Mouse (Mus musculus): Measurements from ENCODE around the gene Olfr1340. TPM values are rescaled to one million over a fixed set of nuclear protein-coding genes. Genes with fewer than 3 reads are reported as not detected.

The Olfr1340 gene
- not detected in 2 replicates for polyA plus RNA-seq (2012; rRNA removed)

DNA sequence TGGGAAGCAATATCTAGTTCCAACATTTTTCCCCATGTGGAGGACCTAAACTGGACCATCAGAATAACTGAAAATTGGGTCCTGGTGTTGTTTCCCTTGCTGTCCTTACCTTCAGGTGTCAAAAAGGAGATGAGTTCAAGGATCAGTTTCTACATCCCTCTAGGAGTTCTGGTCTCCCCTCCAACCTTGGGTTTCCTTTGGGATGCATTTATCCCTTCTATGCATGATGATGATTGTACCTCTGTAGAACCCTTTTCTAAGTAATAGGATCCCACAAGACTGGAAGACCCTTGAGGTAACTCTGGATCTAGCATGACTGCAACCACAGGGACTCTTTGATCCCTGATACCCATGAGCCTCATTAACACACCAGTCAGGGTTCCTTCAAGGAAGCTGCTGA, at the start of gene Olfr1340:
Gene Olfr1340, plus strand, starts transcription at position 301 of the 400 bp plus-strand sequence.
- TF ChIP-seq POLR2A (IDR thresholded peaks at IDR 0.05; ENCODE audit: low read depth, low read length) (no peak), CTCF (conservative IDR thresholded peaks at IDR 0.05; ENCODE audit: insufficient read depth, insufficient read length, low read depth, low read length) (no peak)
- H3K27ac ChIP-seq (ENCODE audit: insufficient read depth, low read depth, low read length): no peak within 1 kb of the TSS
- no peak for DNase-seq
- no peaks in the 10 kb centered on the region for H3K27me3 ChIP-seq (replicated peaks; ENCODE audit: control insufficient read depth, insufficient read depth, low read length)
- H3K36me3 ChIP-seq (ENCODE audit: control insufficient read depth, insufficient read depth, low read length): no peaks in the 10 kb centered on the region
- H3K4me3 ChIP-seq (ENCODE audit: insufficient read depth, low read depth, low read length): no peak within 1 kb of the TSS
- H3K4me1 ChIP-seq (ENCODE audit: control insufficient read depth, insufficient read depth, low read length): no peaks in the 10 kb centered on the region

DNA sequence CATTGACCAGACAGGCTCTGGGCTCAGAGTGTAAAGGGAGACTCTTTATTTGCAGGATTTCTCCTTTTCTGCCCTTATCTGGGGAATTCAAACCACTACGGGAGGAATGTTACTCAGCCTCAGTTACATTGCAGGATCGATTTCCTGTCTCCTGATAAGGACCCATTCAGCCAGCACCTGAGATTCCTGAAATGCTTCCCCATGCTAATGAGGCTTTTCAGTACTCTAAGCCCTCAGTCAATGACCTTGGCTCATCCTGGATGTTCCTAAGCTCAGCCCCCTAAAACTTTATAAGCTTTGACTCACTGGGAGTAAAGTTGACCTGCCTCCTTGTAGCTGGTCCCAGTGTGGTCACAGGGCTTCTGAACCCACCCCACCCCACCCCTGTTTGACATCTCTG, 32.9 kb upstream of the Olfr1340 start:
- H3K27me3 ChIP-seq (replicated peaks; ENCODE audit: control insufficient read depth, insufficient read depth, low read length): no peaks in the 10 kb centered on the region; the same call in 1 of the 2 replicates
- H3K4me1 ChIP-seq (ENCODE audit: control insufficient read depth, insufficient read depth, low read length): no peaks in the 10 kb centered on the region
- H3K27ac ChIP-seq (ENCODE audit: insufficient read depth, low read depth, low read length): no peak overlapping the region
- DNase-seq: no peak
- no peaks in the 10 kb centered on the region for H3K36me3 ChIP-seq (ENCODE audit: control insufficient read depth, insufficient read depth, low read length)
- no peak overlapping the region for H3K4me3 ChIP-seq (ENCODE audit: insufficient read depth, low read depth, low read length)
- WGBS: 55% methylated on average over 2 of the region's 2 CpGs
- TF ChIP-seq CTCF (conservative IDR thresholded peaks at IDR 0.05; ENCODE audit: insufficient read depth, insufficient read length, low read depth, low read length) (no peak), POLR2A (IDR thresholded peaks at IDR 0.05; ENCODE audit: low read depth, low read length) (no peak)

DNA sequence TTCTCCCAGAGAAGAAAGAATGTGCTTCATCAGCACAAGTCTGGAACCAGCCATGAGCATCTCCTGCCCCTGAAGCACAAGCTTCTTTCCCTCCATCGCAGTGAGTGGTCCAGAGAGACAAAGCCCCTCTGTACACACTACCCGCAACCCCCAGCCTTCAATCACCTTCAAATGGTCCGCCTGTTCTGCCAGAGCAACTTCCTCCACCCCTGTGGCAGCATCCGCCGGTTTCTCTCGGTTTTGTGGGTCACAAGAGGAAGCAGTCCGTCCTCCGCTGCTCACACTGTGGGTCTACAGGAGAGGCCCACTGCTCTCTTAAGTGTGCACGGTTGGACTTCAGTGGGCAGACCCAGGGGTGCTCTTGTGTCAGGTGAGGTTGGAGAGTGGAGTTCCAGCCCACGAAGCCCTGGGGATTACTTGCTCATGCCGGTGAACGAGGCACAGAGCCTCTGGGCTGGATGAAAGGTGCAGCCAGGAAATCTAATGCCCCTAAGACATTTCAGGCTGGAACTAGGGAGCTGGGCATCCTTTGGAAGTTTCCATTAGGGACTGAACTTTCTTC, 27.4 kb upstream of the Olfr1340 start, which contains the start of gene Olfr1342:
Gene Olfr1342, minus strand, starts transcription at position 345 of the 562 bp plus-strand sequence.
- 26% methylated on average over 12 of the region's 12 CpGs for WGBS
- TF ChIP-seq CTCF (conservative IDR thresholded peaks at IDR 0.05; ENCODE audit: insufficient read depth, insufficient read length, low read depth, low read length) (no peak), POLR2A (IDR thresholded peaks at IDR 0.05; ENCODE audit: low read depth, low read length) (no peak)
- DNase-seq: no peak
- Histone ChIP-seq H3K27ac (ENCODE audit: insufficient read depth, low read depth, low read length) (no peak within 1 kb of the TSS), H3K27me3 (replicated peaks; ENCODE audit: control insufficient read depth, insufficient read depth, low read length) (no peaks in the 10 kb centered on the region), H3K4me1 (ENCODE audit: control insufficient read depth, insufficient read depth, low read length) (no peaks in the 10 kb centered on the region), H3K36me3 (ENCODE audit: control insufficient read depth, insufficient read depth, low read length) (no peaks in the 10 kb centered on the region), H3K4me3 (ENCODE audit: insufficient read depth, low read depth, low read length) (no peak within 1 kb of the TSS)

DNA sequence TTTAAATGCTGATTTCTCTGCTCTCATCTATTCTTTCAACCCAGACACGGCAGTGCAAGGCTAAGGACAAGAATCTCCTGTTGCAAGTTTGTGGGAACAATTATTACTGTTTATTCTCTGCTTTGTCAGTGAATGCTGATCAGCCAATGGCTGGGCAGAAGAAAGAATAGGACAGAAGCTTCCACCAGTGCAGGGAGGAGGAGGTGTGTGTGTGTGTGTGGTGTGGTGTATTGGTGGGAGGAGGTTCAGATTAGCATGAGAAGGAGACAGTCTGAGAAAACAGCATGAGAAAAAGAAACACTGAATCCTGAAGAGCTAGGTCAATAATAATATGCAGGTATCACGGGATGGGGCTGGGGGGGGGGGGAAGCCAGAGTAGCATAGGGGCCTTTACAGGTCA, 26.1 kb upstream of the Olfr1340 start:
- no peaks in the 10 kb centered on the region for H3K27me3 ChIP-seq (replicated peaks; ENCODE audit: control insufficient read depth, insufficient read depth, low read length)
- no peak for DNase-seq
- 38% methylated on average over 2 of the region's 2 CpGs for WGBS
- no peaks in the 10 kb centered on the region for H3K36me3 ChIP-seq (ENCODE audit: control insufficient read depth, insufficient read depth, low read length)
- TF ChIP-seq POLR2A (IDR thresholded peaks at IDR 0.05; ENCODE audit: low read depth, low read length): no peak
- no peak for TF ChIP-seq CTCF (conservative IDR thresholded peaks at IDR 0.05; ENCODE audit: insufficient read depth, insufficient read length, low read depth, low read length)
- no peak overlapping the region for H3K4me3 ChIP-seq (ENCODE audit: insufficient read depth, low read depth, low read length)
- no peaks in the 10 kb centered on the region for H3K4me1 ChIP-seq (ENCODE audit: control insufficient read depth, insufficient read depth, low read length)
- H3K27ac ChIP-seq (ENCODE audit: insufficient read depth, low read depth, low read length): no peak overlapping the region

DNA sequence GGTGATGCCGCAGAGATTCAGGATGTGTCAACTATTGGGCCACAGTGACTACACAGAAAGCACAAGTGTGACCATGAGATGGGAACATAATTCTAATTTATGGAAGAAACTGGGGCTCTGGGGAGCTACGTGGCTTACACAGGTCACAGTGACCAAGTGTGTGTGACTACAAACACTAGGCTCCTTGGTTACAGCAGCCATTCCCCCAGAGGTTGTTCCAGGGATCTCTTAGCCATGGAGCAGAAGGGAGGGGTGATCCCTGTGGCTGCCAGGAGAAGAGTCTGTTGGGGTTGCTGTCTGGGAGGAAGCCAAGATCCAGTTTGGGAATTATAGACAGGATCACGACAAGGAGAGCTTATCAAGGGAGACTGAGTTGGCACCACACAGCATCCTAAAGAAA, 16.7 kb upstream of the Olfr1340 start, which contains the start of gene Olfr1341:
Gene Olfr1341, plus strand, starts transcription at position 301 of the 400 bp plus-strand sequence.
- no peaks in the 10 kb centered on the region for H3K27me3 ChIP-seq (replicated peaks; ENCODE audit: control insufficient read depth, insufficient read depth, low read length)
- H3K36me3 ChIP-seq (ENCODE audit: control insufficient read depth, insufficient read depth, low read length): no peaks in the 10 kb centered on the region
- no peak within 1 kb of the TSS for H3K27ac ChIP-seq (ENCODE audit: insufficient read depth, low read depth, low read length)
- WGBS: 67% methylated on average over 3 of the region's 3 CpGs
- TF ChIP-seq CTCF (conservative IDR thresholded peaks at IDR 0.05; ENCODE audit: insufficient read depth, insufficient read length, low read depth, low read length): no peak
- H3K4me3 ChIP-seq (ENCODE audit: insufficient read depth, low read depth, low read length): no peak within 1 kb of the TSS
- no peaks in the 10 kb centered on the region for H3K4me1 ChIP-seq (ENCODE audit: control insufficient read depth, insufficient read depth, low read length)
- no peak for DNase-seq

DNA sequence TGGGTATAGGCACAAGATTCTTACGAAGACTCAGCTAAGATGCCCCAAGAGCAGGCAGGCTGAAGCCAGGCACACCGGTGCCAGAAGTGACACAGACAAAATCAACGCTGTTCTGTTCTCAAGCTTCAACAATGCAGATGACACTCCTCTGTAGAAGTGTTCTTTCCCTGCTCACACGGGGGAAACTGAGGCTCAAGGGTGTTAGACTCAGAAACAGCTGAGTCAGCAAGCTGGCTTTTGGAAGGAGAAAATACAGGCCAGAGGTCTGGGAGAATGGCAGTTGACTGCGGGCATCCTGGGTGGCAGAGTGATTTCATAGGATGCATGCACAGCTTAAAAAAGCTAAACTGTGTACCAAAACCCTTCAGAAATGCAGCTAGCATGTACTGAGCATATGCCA, 11.9 kb upstream of the Olfr1340 start:
- H3K36me3 ChIP-seq (ENCODE audit: control insufficient read depth, insufficient read depth, low read length): no peaks in the 10 kb centered on the region
- WGBS: 81% methylated on average over 5 of the region's 5 CpGs
- no peak overlapping the region for H3K27ac ChIP-seq (ENCODE audit: insufficient read depth, low read depth, low read length)
- no peak for TF ChIP-seq CTCF (conservative IDR thresholded peaks at IDR 0.05; ENCODE audit: insufficient read depth, insufficient read length, low read depth, low read length)
- no peak for TF ChIP-seq POLR2A (IDR thresholded peaks at IDR 0.05; ENCODE audit: low read depth, low read length)
- H3K4me1 ChIP-seq (ENCODE audit: control insufficient read depth, insufficient read depth, low read length): no peaks in the 10 kb centered on the region
- no peaks in the 10 kb centered on the region for H3K27me3 ChIP-seq (replicated peaks; ENCODE audit: control insufficient read depth, insufficient read depth, low read length)
- H3K4me3 ChIP-seq (ENCODE audit: insufficient read depth, low read depth, low read length): no peak overlapping the region
- no peak for DNase-seq

DNA sequence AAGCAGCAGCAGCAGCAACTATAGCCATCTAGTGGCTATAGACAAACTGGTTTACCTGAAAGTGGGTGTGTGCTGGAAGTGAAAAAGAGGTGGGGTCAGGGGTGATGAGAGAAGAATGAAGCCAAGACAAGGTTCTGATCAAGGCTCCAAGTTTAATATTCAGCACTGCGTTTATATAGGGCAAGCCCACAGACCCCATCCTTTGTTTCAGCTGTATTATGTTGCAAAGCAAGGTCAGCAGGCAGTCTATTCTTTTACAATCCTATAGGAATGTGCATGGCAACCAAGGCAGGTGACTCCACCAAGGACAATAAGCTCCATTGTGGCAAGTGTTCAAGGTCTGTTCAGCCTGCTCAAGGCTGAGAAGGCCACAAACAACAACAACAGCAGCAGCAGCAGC, 8.3 kb upstream of the Olfr1340 start:
- no peak for DNase-seq
- Histone ChIP-seq H3K4me1 (ENCODE audit: control insufficient read depth, insufficient read depth, low read length) (no peaks in the 10 kb centered on the region), H3K4me3 (ENCODE audit: insufficient read depth, low read depth, low read length) (no peak overlapping the region), H3K27ac (ENCODE audit: insufficient read depth, low read depth, low read length) (no peak overlapping the region), H3K27me3 (replicated peaks; ENCODE audit: control insufficient read depth, insufficient read depth, low read length) (no peaks in the 10 kb centered on the region), H3K36me3 (ENCODE audit: control insufficient read depth, insufficient read depth, low read length) (no peaks in the 10 kb centered on the region)
- TF ChIP-seq CTCF (conservative IDR thresholded peaks at IDR 0.05; ENCODE audit: insufficient read depth, insufficient read length, low read depth, low read length) (no peak), POLR2A (IDR thresholded peaks at IDR 0.05; ENCODE audit: low read depth, low read length) (no peak)
- WGBS: 55% methylated on average over 1 of the region's 1 CpGs
